Mouse (Mus musculus) small intestine, adult 2 months (tissue): Measurements from ENCODE around the gene Myl3. TPM values are rescaled to one million over a fixed set of nuclear protein-coding genes. Genes with fewer than 3 reads are reported as not detected.

Source experiments
- H3K27ac ChIP-seq: fragments of 200-500 bp; 2 replicates; pipeline ENCODE4 v1.5.1; 2012; ENCODE audit warnings: low read depth, low read length, control low read depth, inconsistent platforms; ENCODE audit not compliant: insufficient read depth
- H3K27me3 ChIP-seq: fragments of 200-500 bp; 2 replicates; pipeline ENCODE4 v1.6.1; 2012; ENCODE audit warnings: mild to moderate bottlenecking, moderate library complexity, low read length, inconsistent platforms; ENCODE audit not compliant: control insufficient read depth, insufficient read depth
- H3K36me3 ChIP-seq: fragments of 200-500 bp; 2 replicates; pipeline ENCODE4 v1.6.1; 2012; ENCODE audit warnings: mild to moderate bottlenecking, low read length, control low read depth, inconsistent platforms; ENCODE audit not compliant: control insufficient read depth, insufficient read depth
- H3K4me1 ChIP-seq: fragments of 200-500 bp; 2 replicates; pipeline ENCODE4 v1.6.1; 2012; ENCODE audit warnings: low read length, inconsistent platforms, mixed read lengths; ENCODE audit not compliant: control insufficient read depth, insufficient read depth, insufficient read length
- H3K4me3 ChIP-seq: fragments of 200-500 bp; 2 replicates; pipeline ENCODE4 v1.5.1; 2012; ENCODE audit warnings: low read depth, mild to moderate bottlenecking, control low read depth, inconsistent platforms, low read length, moderate library complexity
- CTCF ChIP-seq: fragments of 200-500 bp; IDR thresholded peaks from 2 replicates; pipeline ENCODE4 v1.5.1; 2012; ENCODE audit warnings: low read depth, mild to moderate bottlenecking, control low read depth, inconsistent platforms, low read length, moderate library complexity, mixed read lengths; ENCODE audit not compliant: insufficient replicate concordance, insufficient read length; ENCODE audit errors: extremely low read depth
- POLR2A ChIP-seq: fragments of 200-500 bp; IDR thresholded peaks from 2 replicates; pipeline ENCODE4 v1.6.1; 2012; ENCODE audit warnings: low read depth, mild to moderate bottlenecking, control low read depth, inconsistent platforms, low read length, moderate library complexity
- WGBS: fragments of 180-500 bp; shearing (Covaris S2); methylation state at CpG from one replicate; pipeline ENCODE4 v1.1.7; 2018; 5-methylcytosine and 5-hydroxymethylcytosine counted together
- polyA plus RNA-seq: library from polyadenylated mRNA; depleted of rRNA; stranded (reverse); fragments of >200 nt; gene quantifications from 2 replicates; pipeline ENCODE4 v1.2.3, GENCODE M21; 2012; rRNA removed

Myl3 gene
- not detected in 2 replicates for polyA plus RNA-seq

GRCm38 (mm10) chr9:110741711-110742294, at the start of gene Myl3:
TSS of gene Myl3 (plus strand) at chr9:110741861.
- H3K4me1 ChIP-seq = no peaks in the 10 kb centered on the region
- WGBS = 8% methylated on average over 17 of the region's 17 CpGs
- no peak within 1 kb of the TSS for H3K27ac ChIP-seq
- TF ChIP-seq CTCF = no peak
- 0 out of 2 replicates have a peak, but pooled peaks have one; percentile 19 for TF ChIP-seq POLR2A
- peaks cover 43% of the 10 kb centered on the region for H3K27me3 ChIP-seq
- peak within 1 kb of the TSS; percentile 64 for H3K4me3 ChIP-seq
- no peaks in the 10 kb centered on the region for H3K36me3 ChIP-seq

- H3K4me1 ChIP-seq = peaks cover 43% of the 10 kb centered on the region
- no peaks in the 10 kb centered on the region for H3K27me3 ChIP-seq
- no peak overlapping the region for H3K4me3 ChIP-seq
- TF ChIP-seq CTCF (no peak), POLR2A (no peak)
- peaks cover 2% of the 10 kb centered on the region; the same call in 1 of the 2 replicates for H3K36me3 ChIP-seq
- peak overlapping the region; percentile 28; the same call in 1 of the 2 replicates for H3K27ac ChIP-seq
- WGBS = 41% methylated on average over 4 of the region's 4 CpGs
Measured at GRCm38 (mm10) chr9:110695165-110695755, 46.4 kb upstream of the Myl3 start.

- WGBS = 97% methylated on average over 5 of the region's 5 CpGs
- no peaks in the 10 kb centered on the region for H3K27me3 ChIP-seq
- H3K27ac ChIP-seq = no peak overlapping the region
Measured at GRCm38 (mm10) chr9:110696427-110696826, 45.2 kb upstream of the Myl3 start.

GRCm38 (mm10) chr9:110697465-110697864, 44.2 kb upstream of the Myl3 start:
- Histone ChIP-seq H3K4me3 (no peak overlapping the region), H3K27ac (no peak overlapping the region), H3K27me3 (no peaks in the 10 kb centered on the region), H3K36me3 (peaks cover 2% of the 10 kb centered on the region; the same call in 1 of the 2 replicates), H3K4me1 (peaks cover 52% of the 10 kb centered on the region)
- 90% methylated on average over 3 of the region's 3 CpGs for WGBS
- TF ChIP-seq CTCF (no peak), POLR2A (no peak)

More at GRCm38 (mm10) chr9:110696427-110696826, 45.2 kb upstream of the Myl3 start:
- Histone ChIP-seq H3K4me1 (peaks cover 45% of the 10 kb centered on the region), H3K36me3 (peaks cover 2% of the 10 kb centered on the region; the same call in 1 of the 2 replicates), H3K4me3 (no peak overlapping the region)
- no peak for TF ChIP-seq POLR2A
- no peak for TF ChIP-seq CTCF

GRCm38 (mm10) chr9:110699574-110699973, 42.1 kb upstream of the Myl3 start:
- WGBS = 25% methylated on average over 3 of the region's 3 CpGs
- H3K27me3 ChIP-seq = no peaks in the 10 kb centered on the region
- peaks cover 2% of the 10 kb centered on the region for H3K36me3 ChIP-seq
- H3K4me1 ChIP-seq = peaks cover 51% of the 10 kb centered on the region
- no peak for TF ChIP-seq CTCF
- TF ChIP-seq POLR2A = no peak
- peak overlapping the region; percentile 28 for H3K27ac ChIP-seq
- no peak overlapping the region for H3K4me3 ChIP-seq

GRCm38 (mm10) chr9:110701114-110702032, 40.3 kb upstream of the Myl3 start:
- peak overlapping the region; percentile 74 for H3K27ac ChIP-seq
- peaks cover 36% of the 10 kb centered on the region for H3K4me1 ChIP-seq
- H3K27me3 ChIP-seq = no peaks in the 10 kb centered on the region
- H3K4me3 ChIP-seq = no peak overlapping the region
- TF ChIP-seq CTCF (no peak), POLR2A (no peak)
- WGBS = 76% methylated on average over 12 of the region's 12 CpGs
- peaks cover 8% of the 10 kb centered on the region for H3K36me3 ChIP-seq

- TF ChIP-seq POLR2A (no peak), CTCF (no peak)
- Histone ChIP-seq H3K36me3 (peaks cover 8% of the 10 kb centered on the region), H3K27me3 (no peaks in the 10 kb centered on the region), H3K4me1 (peaks cover 30% of the 10 kb centered on the region), H3K27ac (no peak overlapping the region), H3K4me3 (no peak overlapping the region)
- 40% methylated on average over 1 of the region's 1 CpGs for WGBS
Measured at GRCm38 (mm10) chr9:110702848-110703247, 38.8 kb upstream of the Myl3 start.
